In the genomic region with DNA sequence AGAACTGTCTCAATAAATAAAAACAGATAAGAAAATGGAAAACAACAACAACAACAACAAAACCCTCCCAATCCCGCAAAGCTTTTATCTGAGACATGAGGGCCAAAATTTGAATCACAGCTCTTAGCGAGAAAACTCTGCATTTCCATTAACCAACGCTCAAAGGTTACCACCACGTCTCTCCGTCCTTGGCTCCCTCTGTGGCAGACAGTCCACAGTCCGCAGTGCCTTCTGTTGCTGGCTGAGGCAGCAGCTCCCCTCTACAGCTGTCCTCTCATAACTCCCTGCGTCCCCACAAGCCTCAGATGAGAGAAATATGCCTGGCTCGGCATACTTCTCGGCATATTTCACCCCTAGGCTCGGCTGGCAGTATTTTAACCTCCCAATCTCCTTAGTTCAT, we compare ENCODE assay signal across 14 mouse cellular contexts.
"Had no signal": no experiment of that assay in that cellular context is flagged by ENCODE, and none has a peak within 500 bp of the region (broad histone marks: within the 10 kb centered on the region; RNA-seq: fewer than 3 reads in every experiment).

No protein-coding gene starts in this region.

- ATAC-seq: intestine, embryonic 15.5 days had no signal

- H3K27me3 ChIP-seq: neural tube, embryonic 15.5 days had no signal

- H3K9me3 ChIP-seq: intestine, embryonic 15.5 days; limb, embryonic 13.5 days; midbrain, embryonic 10.5 days; neural tube, embryonic 15.5 days had no signal

- H3K4me2 ChIP-seq: intestine, embryonic 15.5 days; limb, embryonic 13.5 days; lung, embryonic 14.5 days; neural tube, embryonic 15.5 days had no signal

- H3K9ac ChIP-seq: intestine, embryonic 15.5 days; limb, embryonic 13.5 days; liver, embryonic 14.5 days; lung, embryonic 14.5 days; neural tube, embryonic 15.5 days had no signal

- H3K36me3 ChIP-seq: intestine, embryonic 15.5 days; limb, embryonic 13.5 days; midbrain, embryonic 10.5 days; neural tube, embryonic 15.5 days had no signal

- H3K27ac ChIP-seq: intestine, embryonic 15.5 days; limb, embryonic 13.5 days; liver, embryonic 14.5 days; midbrain, embryonic 10.5 days; neural tube, embryonic 15.5 days had no signal

- DNase-seq: left cerebral cortex, postnatal 4 days; lung, embryonic 14.5 days; lung, postnatal 10 days; lung, postnatal 4 days; midbrain, embryonic 14.5 days; right cerebral cortex, adult 18-20 months; right cerebral cortex, postnatal 25 days; thymus, postnatal 36 days had no signal

- H3K4me3 ChIP-seq: intestine, embryonic 15.5 days; limb, embryonic 13.5 days; midbrain, embryonic 10.5 days; myocyte; neural tube, embryonic 15.5 days had no signal
